Mouse (Mus musculus) hindbrain, embryonic 14.5 days (tissue): ENCODE results near the gene Gm21988. TPM values are rescaled to one million over a fixed set of nuclear protein-coding genes. Genes with fewer than 3 reads are reported as not detected.

Experiments
- ATAC-seq: fragments of 200-750 bp; cut with Nextera tagmentation; 2 replicates; pipeline ENCODE4 v1.8.0; 2017; ENCODE audit warnings: moderate number of reproducible peaks, mild to moderate bottlenecking, moderate TSS enrichment, moderate library complexity; ENCODE audit not compliant: low FRiP score
- DNase-seq: peaks from one replicate; pipeline ENCODE4 v3.0.0-alpha.2; 2015; ENCODE audit warnings: low spot score
- H3K27ac ChIP-seq: fragments of 300-500 bp; sonication (generic); 2 replicates; pipeline ENCODE4 v1.5.1; 2014; ENCODE audit warnings: mild to moderate bottlenecking, moderate library complexity
- H3K27me3 ChIP-seq: fragments of 300-500 bp; sonication (generic); 2 replicates; pipeline ENCODE4 v1.6.1; 2014; ENCODE audit warnings: mild to moderate bottlenecking, low read length, mixed read lengths; ENCODE audit not compliant: control insufficient read depth, insufficient read depth
- H3K36me3 ChIP-seq: fragments of 300-500 bp; sonication (generic); replicated peaks from 2 replicates; pipeline ENCODE4 v1.6.1; 2014; ENCODE audit not compliant: control insufficient read depth, insufficient read depth
- H3K4me1 ChIP-seq: fragments of 300-500 bp; sonication (generic); replicated peaks from 2 replicates; pipeline ENCODE4 v1.6.1; 2014; ENCODE audit warnings: antibody characterized with exemption, low read length, mixed read lengths; ENCODE audit not compliant: control insufficient read depth, insufficient read depth
- H3K4me2 ChIP-seq: fragments of 300-500 bp; sonication (generic); replicated peaks from 2 replicates; pipeline ENCODE4 v1.6.1; 2014; ENCODE audit warnings: mild to moderate bottlenecking, moderate library complexity
- H3K4me3 ChIP-seq: fragments of 300-500 bp; sonication (generic); replicated peaks from 2 replicates; pipeline ENCODE4 v1.5.1; 2014; ENCODE audit warnings: mild to moderate bottlenecking, low read length
- H3K9ac ChIP-seq: fragments of 300-500 bp; sonication (generic); 2 replicates; pipeline ENCODE4 v1.6.1; 2014
- H3K9me3 ChIP-seq: fragments of 300-500 bp; sonication (generic); 2 replicates; pipeline ENCODE4 v1.6.1; 2016; ENCODE audit warnings: low read length; ENCODE audit not compliant: control insufficient read depth
- WGBS: fragments of 180-500 bp; shearing (Covaris S2); extraction: QIAGEN DNeasy Blood & Tissue Kit; methylation state at CpG from one replicate; pipeline ENCODE4 v1.1.7; 2014; 5-methylcytosine and 5-hydroxymethylcytosine counted together
- polyA plus RNA-seq: library from polyadenylated mRNA; unstranded; fragments of >200 nt; fragmentation: Nextera tagmentation; extraction: Ambion mirVana; gene quantifications from 2 replicates; pipeline ENCODE4 v1.2.1, GENCODE M21; 2014

The Gm21988 gene
- polyA plus RNA-seq, 1 experiment from 2014 or later: 15.9 TPM

DNA sequence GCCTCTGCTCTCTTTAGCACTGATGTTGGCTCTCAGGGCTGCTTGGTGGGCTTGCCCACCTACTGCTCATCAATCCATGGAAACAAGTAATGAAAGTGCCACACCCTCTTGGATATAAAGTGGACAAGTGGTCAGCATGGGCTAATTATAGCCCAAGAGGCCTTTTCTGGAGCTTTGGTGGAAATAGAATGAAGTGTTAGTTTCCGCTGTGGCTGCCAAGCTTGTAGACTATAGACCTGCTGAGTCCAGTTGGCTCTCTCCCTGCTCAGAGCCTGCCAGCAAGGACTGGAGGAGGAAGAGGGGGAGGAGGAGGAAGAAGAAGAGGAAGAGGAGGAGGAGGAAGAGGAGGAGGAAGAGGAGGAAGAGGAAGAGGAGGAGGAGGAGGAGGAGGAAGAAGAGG lies 26.8 kb upstream of the Gm21988 start:
- H3K27me3 ChIP-seq: no peaks in the 10 kb centered on the region
- ATAC-seq: no peak
- no peak overlapping the region for H3K4me3 ChIP-seq
- H3K4me2 ChIP-seq: no peak overlapping the region
- 91% methylated on average over 1 of the region's 1 CpGs for WGBS
- no peaks in the 10 kb centered on the region for H3K36me3 ChIP-seq
- no peak overlapping the region for H3K27ac ChIP-seq
- no peaks in the 10 kb centered on the region for H3K4me1 ChIP-seq
- no peaks in the 10 kb centered on the region for H3K9me3 ChIP-seq
- no peak overlapping the region for H3K9ac ChIP-seq
- no peak for DNase-seq

DNA sequence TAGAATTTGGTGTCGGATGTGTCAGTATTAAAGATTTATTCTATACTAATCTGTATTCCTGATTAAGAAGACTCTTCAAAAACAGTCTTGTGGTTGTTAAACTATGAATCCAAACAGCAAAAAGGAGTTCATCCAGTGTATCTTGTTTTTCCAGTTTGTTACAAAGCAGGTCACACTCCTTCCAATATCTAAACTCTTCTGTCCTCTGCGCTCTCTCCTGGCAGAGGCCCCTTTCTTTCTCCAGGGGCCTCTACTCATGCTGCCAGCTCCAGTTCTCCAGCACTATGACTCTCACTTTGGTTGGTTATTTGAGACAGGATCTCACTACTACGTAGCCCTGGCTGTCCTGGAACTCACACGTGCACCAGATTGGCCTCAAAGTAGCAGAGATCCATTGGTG lies 26.2 kb upstream of the Gm21988 start:
- DNase-seq: no peak
- no peak for ATAC-seq
- Histone ChIP-seq H3K36me3 (no peaks in the 10 kb centered on the region), H3K9ac (no peak overlapping the region), H3K27ac (no peak overlapping the region), H3K4me2 (no peak overlapping the region), H3K9me3 (no peaks in the 10 kb centered on the region; the same call in 1 of the 2 replicates), H3K27me3 (no peaks in the 10 kb centered on the region), H3K4me1 (no peaks in the 10 kb centered on the region), H3K4me3 (no peak overlapping the region)
- WGBS: 89% methylated on average over 4 of the region's 4 CpGs

DNA sequence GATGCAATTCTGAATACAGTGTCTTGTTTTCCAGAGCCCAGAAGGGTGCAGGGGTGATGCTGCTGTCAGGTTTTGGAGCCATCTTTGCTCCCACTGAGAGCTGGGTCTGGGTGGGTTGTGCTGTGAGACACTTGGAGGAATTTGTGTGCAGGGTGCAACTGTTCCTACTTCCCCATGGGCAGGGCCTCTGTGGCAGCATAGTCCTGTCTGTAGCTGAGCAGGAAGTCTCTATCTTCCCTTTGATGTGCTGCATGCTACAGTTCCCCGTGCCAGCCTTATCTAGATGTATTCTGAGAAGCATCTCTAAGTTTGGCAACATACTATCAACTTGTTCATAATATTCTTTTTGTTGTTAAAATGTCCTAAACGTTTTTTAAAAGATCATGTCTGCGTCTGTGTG lies 25.6 kb upstream of the Gm21988 start:
- Histone ChIP-seq H3K27ac (no peak overlapping the region), H3K36me3 (no peaks in the 10 kb centered on the region), H3K4me2 (no peak overlapping the region), H3K4me1 (no peaks in the 10 kb centered on the region), H3K4me3 (no peak overlapping the region), H3K27me3 (no peaks in the 10 kb centered on the region), H3K9ac (no peak overlapping the region), H3K9me3 (no peaks in the 10 kb centered on the region; the same call in 1 of the 2 replicates)
- WGBS: 61% methylated on average over 3 of the region's 3 CpGs
- ATAC-seq: no peak
- DNase-seq: no peak

DNA sequence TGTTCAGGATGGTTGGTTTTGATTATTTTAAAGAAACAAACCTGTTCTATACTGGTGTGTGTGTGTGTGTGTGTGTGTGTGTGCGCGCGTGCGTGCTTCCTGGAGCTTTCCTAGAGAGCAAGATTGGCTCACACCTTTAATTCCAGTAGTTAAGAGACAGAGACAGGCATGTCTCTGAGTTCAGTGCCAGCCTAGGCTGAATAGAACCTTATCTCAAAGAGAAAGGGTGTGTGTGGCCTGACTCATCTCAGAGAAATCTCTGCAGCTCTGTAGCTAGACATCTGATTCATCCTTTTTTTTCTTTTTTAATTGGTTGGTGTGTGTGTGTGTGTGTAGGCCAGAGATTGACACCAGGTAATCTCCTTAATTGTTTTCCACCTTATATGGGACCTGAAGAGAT lies 19.4 kb upstream of the Gm21988 start:
- Histone ChIP-seq H3K4me2 (no peak overlapping the region), H3K4me1 (0 out of 2 replicates have a peak, but pooled peaks cover 4% of the 10 kb centered on the region), H3K4me3 (no peak overlapping the region), H3K9me3 (no peaks in the 10 kb centered on the region; the same call in 1 of the 2 replicates), H3K36me3 (no peaks in the 10 kb centered on the region), H3K27ac (no peak overlapping the region), H3K27me3 (peaks cover 21% of the 10 kb centered on the region), H3K9ac (no peak overlapping the region)
- 91% methylated on average over 4 of the region's 4 CpGs for WGBS
- ATAC-seq (no peak), DNase-seq (no peak)

DNA sequence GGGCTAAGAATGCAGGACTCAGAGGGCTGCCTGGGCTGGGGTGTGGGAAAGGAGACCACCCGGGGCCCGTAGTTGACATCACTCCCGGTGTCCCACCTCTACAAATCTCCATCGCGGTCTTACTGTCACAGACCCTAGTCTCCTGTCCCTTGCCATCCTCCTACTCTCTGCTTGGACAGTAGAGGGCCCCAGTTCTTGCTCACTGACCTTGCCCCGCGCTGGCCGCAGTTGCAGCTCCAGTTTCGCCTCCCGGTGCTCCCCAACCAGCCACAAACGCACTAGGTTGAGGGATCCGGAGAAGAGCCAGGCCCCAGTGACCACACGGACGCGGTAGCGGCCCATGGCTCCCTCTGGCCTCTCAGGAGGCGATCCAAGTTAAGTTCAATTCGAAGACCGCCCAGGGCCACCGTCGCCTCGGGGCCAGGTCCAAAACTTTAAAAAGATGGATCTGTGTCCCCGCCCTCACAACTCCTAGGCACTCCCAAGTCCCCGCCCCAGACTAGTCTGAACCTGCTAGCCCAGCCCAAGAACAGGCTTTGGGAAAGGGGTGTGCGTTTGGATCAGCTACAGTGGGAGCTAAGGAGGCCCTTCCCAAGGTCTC lies 15.4 kb upstream of the Gm21988 start, which contains the start of gene Alox12:
Gene Alox12, minus strand, starts transcription at position 423 of the 601 bp plus-strand sequence.
- H3K27me3 ChIP-seq: peaks cover 46% of the 10 kb centered on the region
- H3K9ac ChIP-seq: no peak within 1 kb of the TSS
- no peaks in the 10 kb centered on the region for H3K36me3 ChIP-seq
- WGBS: under 1% methylated on average over 25 of the region's 25 CpGs
- no peak within 1 kb of the TSS for H3K27ac ChIP-seq
- peak within 1 kb of the TSS; percentile 13; the same call in 1 of the 2 replicates for H3K4me3 ChIP-seq
- H3K4me1 ChIP-seq: 0 out of 2 replicates have a peak, but pooled peaks cover 8% of the 10 kb centered on the region
- H3K4me2 ChIP-seq: peak within 1 kb of the TSS; percentile 33
- DNase-seq: no peak
- ATAC-seq: no peak
- no peaks in the 10 kb centered on the region for H3K9me3 ChIP-seq

DNA sequence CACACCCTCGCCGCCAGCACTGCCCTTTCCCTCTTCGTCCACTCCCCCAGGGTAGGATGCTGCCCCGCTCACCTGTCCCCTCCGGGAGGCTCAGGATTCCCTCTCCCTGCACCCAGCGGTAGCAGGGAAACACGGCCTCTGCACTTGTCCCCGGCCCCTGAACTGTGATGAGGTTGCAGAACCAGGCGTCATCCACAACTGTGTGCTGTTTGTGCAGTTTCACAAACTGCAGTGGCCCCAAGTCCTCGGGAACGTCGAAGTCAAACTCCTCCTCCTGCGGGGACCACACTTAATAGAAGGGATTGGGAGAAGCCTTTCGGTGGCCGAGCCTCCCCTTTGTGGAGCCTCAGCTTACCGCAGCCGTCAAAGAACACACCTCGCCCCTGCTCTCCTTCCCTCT lies 14.7 kb upstream of the Gm21988 start:
- 0 out of 2 replicates have a peak, but pooled peaks cover 8% of the 10 kb centered on the region for H3K4me1 ChIP-seq
- H3K9me3 ChIP-seq: no peaks in the 10 kb centered on the region
- H3K27me3 ChIP-seq: peaks cover 46% of the 10 kb centered on the region
- no peak for DNase-seq
- 4% methylated on average over 18 of the region's 18 CpGs for WGBS
- H3K36me3 ChIP-seq: no peaks in the 10 kb centered on the region
- no peak for ATAC-seq
- H3K4me3 ChIP-seq: 0 out of 2 replicates have a peak overlapping the region, but pooled peaks have one; percentile 13
- H3K4me2 ChIP-seq: peak overlapping the region; percentile 33
- H3K27ac ChIP-seq: no peak overlapping the region
- H3K9ac ChIP-seq: no peak overlapping the region

DNA sequence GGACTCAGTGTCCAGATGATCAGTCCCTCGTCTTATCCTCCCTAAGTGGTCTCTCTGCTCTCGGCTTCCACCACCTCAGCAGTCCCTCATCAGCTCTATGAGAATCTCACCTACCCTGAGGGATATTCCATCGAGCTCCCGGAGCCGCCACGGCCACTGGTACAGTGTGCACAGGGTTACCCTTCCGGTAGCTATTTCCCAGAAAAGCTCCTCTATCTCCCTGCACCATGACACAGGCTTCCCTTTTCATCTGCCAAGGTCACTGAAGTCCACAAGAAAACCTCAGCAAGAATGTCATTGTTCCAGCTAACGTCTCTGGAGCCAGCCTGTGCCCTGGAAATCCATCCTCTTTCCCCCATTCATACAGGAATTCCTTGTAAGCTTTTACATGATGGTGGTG lies 12.2 kb upstream of the Gm21988 start:
- WGBS: 85% methylated on average over 8 of the region's 8 CpGs
- ATAC-seq: no peak
- DNase-seq: no peak
- H3K27me3 ChIP-seq: peaks cover 46% of the 10 kb centered on the region
- no peak overlapping the region for H3K4me2 ChIP-seq
- H3K27ac ChIP-seq: no peak overlapping the region
- no peak overlapping the region for H3K4me3 ChIP-seq
- H3K4me1 ChIP-seq: 0 out of 2 replicates have a peak, but pooled peaks cover 8% of the 10 kb centered on the region
- H3K9ac ChIP-seq: no peak overlapping the region
- no peaks in the 10 kb centered on the region for H3K9me3 ChIP-seq
- H3K36me3 ChIP-seq: no peaks in the 10 kb centered on the region

DNA sequence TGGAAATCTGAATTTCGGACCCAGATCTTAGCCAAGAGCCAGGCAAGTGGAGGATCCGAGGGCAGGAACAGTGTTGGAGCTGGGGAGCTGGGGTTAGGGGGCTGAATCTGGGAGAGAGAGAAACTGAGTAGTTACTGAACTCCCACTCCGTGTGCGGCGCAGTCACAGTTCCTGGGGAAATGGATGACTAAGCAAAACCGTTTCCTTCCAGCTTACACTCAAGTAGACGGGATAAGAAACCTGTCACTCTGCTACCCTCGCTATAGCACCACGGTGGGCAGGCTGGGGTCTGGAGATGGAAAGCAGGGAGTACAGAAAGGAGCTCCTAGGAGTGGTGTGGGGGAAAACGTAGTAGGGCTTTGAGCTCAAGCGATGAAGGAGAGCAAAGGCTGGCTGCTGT lies 10.5 kb upstream of the Gm21988 start:
- H3K4me3 ChIP-seq: no peak overlapping the region
- no peaks in the 10 kb centered on the region for H3K36me3 ChIP-seq
- no peak overlapping the region for H3K27ac ChIP-seq
- no peak overlapping the region for H3K4me2 ChIP-seq
- 76% methylated on average over 11 of the region's 11 CpGs for WGBS
- no peaks in the 10 kb centered on the region for H3K9me3 ChIP-seq
- H3K27me3 ChIP-seq: peaks cover 36% of the 10 kb centered on the region
- H3K9ac ChIP-seq: no peak overlapping the region
- DNase-seq (no peak), ATAC-seq (no peak)
- H3K4me1 ChIP-seq: 0 out of 2 replicates have a peak, but pooled peaks cover 8% of the 10 kb centered on the region

DNA sequence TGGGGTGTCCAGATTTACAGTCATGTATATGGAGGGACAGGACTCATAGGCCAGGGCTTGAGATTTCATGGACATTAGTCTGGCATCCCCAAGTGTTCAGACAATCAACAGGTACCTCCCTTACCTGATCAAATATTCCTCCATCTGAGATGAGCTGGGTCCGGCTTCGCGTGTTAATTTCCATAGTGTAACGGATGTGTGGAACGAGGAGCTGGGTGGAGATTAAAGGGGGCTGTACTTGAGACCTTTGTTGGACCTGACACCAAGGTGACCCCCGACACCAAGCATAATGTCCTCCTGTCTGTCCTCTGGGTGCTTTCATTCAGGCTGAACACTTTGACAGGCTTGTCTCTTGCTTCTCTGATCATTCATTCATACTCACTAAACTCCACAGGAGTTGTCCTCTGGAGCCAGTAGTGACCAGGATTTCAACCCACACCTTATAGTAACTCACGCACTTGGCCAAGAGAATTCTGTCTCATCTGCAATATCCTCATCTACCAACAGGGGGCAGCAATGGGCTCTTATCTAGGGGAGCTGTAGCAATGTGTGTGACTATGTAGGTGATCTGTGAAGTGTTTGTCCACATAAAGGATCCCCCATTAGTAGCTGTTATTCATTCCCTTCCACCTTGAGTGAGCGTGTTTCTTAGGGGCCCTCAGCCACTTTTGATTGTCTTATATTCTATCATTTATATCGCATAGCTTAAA lies 7.7 kb upstream of the Gm21988 start:
- H3K9ac ChIP-seq: no peak overlapping the region
- WGBS: 49% methylated on average over 9 of the region's 9 CpGs
- ATAC-seq (no peak), DNase-seq (peak; percentile 74)
- peaks cover 8% of the 10 kb centered on the region for H3K27me3 ChIP-seq
- H3K27ac ChIP-seq: no peak overlapping the region
- no peak overlapping the region for H3K4me3 ChIP-seq
- no peak overlapping the region for H3K4me2 ChIP-seq
- no peaks in the 10 kb centered on the region for H3K9me3 ChIP-seq
- no peaks in the 10 kb centered on the region for H3K36me3 ChIP-seq
- H3K4me1 ChIP-seq: no peaks in the 10 kb centered on the region
